Mouse (Mus musculus) left cerebral cortex, postnatal 10 days (tissue): ENCODE data around the gene Aqp5. TPM values are rescaled to one million over a fixed set of nuclear protein-coding genes. Genes with fewer than 3 reads are reported as not detected.

ENCODE experiments used
- DNase-seq, 2 experiments: peaks; one replicate each; pipeline ENCODE4 v3.0.0; 2021 to 2022; ENCODE audit warnings: low spot score in 2 of 2, mixed read lengths in 1 of 2; ENCODE audit errors: extremely low spot score in 1 of 2
- intact Hi-C: fragments of 180-260 bp; cut with DNase I; formaldehyde crosslinking; loops from one replicate; pipeline ENCODE4 v1.15.1; 2025
- total RNA-seq, 2 experiments: library from RNA; stranded (reverse); gene quantifications; 2 replicates each; pipeline ENCODE4 v1.2.3; 2021

The Aqp5 gene
- 1 to 10 TPM; 1.7 to 1.9 TPM for total RNA-seq

DNA sequence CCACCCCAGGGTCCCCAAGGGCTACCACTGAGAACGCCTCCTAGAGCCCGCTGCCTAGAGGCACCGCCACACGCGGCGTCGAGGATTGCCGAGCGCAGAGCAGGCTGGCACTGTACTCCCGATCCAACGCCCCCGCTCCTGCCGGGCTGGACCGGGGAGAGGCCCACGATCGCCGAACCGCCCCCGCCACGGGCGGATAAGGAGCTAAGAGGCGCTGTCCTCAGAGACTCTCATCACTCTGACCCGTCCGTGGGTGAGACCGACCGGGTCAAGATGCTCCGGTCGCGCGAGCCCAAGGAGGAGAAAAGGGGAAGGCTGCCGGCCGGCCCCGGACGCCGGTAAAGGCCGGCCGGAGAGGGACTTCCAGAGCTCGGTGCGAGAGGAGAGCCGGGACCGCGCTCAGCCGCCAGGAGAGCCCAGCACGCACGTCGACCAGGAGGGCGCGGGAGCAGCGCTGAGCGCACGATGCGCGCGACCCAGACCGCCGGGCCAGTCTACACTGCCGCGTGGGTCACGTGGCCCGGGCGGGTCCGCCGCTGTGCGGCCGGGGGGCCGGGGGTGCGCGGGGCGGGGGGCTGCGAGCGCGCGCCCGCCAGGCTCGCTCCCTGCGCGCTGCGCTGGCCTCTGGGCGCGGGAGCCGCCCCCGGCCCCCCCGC is at the start of gene Aqp5:
Gene Aqp5, plus strand, starts transcription at position 354 of the 656 bp plus-strand sequence.
- intact Hi-C loops: no loop called here
- no peak for DNase-seq

DNA sequence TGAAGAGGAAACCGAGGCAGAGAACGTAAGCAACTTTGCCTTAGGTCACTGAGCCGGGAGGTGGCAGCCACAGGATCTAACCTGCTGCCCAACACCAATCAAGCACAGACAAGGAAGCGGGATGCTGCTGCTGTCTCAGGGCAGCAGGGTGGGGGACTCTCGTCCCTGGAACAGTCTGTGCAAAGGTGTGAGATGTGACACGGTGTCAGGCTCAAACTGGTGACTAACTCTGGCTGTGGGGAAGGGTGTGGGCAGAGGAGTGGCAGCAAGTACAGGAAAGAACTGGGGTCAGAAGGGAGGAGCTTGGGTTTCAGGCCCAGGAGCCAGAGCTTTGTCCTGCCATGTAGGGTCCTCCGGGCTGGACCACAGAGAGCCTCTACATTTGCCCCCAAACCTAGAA is 46.5 kb upstream of the Aqp5 start:
- intact Hi-C loops: no loop called here
- no peak for DNase-seq

DNA sequence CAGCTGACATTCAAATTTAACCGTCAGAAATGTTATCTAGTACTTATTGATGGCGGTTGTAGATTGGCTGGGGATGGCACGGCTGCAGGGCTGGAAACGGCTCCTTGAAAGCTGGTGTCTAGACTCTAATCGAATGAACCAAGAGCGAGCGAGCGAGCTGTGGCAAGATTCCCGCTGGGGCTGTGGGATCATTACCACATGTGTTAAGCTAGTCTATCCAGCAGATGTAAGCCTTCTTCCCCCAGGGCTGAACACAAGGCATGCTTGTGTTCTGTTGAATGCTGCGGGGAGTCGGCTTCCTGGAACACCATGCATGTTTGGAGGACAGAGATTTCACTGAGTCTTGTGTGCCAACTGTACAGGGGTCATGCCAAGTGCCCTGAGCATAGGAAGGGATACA is 44.0 kb upstream of the Aqp5 start:
- intact Hi-C loops: no loop called here
- no peak for DNase-seq

DNA sequence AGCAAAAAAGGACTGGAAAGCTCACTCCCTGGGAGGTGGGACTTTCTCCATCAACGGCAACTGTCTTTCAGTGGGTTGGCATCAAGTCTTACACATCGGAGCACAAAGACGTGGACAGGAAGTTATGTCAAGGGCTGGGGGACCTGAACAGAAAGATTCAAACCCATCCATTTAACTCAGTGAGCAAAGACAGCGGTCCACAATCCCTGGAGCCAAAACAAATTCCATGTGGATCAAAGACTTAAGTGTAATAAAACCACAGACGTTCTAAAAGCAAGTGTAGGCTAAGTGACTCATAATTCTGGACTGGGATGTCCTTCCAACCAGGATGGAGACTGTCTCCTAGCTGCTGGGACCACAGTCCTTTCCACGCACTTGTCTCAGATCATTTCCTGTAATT is 42.9 kb upstream of the Aqp5 start:
- DNase-seq: no peak

DNA sequence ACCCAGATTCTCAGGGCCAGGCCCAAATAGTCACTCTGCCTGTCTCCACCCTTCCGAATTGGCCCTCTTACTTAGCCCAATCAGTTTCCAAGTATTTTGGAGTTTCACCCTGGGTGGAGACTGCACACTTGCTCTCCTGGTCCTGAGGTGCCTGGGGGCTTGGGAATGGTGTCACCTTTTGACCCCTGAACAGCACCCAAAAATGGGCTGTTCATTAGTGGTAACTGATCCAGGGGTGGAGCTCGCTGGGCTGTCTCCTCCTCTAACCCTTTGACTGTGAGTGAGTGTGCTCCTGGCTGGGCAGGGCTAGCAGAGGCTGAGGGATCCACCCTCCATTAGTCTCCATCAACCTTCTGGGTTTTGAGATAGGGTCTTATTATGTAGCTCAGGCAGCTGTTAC is 40.7 kb upstream of the Aqp5 start:
- DNase-seq: no peak
- intact Hi-C loops: no loop called here

More for the DNA sequence above, 42.9 kb upstream of the Aqp5 start:
- intact Hi-C loops: no loop called here

DNA sequence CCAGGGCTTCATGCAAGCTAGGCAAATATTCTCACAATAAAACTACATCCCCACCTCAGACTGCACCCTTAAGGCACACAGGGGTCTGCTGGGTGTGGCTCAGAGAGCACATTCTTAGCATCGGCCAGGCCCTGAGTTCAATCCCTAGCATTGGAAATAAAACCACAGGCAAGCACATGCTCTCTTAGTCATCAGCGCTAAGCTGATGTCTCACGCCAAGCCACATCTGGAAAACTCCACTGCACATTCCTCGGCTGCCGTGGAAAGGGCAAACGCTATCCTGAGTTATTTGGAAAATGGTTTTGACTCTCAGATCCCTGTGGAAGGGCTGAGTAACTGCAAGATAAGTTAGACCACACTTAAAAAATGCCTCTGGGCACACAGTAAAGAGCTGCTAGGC is 36.8 kb upstream of the Aqp5 start:
- intact Hi-C loops: no loop called here
- DNase-seq: no peak

DNA sequence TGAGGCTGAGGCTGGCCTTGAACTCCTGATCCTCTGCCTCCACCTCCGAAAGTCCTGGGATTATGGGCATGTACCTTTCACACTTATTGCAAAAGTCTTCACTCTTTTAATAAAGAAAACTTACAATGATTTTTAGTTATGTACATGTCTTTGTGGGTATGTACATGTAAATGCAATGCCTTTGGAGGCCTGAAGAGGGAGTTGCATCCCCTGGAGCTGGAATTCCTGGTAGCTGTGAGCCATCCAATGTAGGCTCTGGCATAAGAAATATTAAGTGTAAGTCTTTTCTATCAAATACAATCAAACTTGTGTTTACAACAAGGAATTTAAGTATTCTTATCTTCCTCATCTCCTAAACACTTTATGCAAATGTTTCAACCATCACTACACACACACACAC is 31.6 kb upstream of the Aqp5 start:
- intact Hi-C loops: no loop called here

DNA sequence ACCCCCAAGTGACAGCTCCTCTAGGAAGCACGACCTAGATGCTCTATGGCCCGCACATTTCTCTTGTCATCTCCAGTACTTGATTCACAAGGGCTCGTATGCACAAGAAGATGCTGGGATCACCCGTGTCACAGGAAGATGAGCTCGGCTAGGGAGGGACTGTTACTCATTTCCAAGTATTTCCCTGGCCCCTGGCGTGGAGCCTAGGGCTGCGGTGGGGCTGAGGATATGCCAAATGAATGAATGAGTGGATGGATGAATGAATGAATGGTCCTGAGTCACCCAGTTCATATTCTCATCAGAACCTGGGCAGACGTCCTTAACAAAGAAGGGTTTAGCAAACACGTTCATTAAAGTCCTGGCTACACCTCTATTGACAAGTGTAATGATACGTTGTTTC is 30.3 kb upstream of the Aqp5 start:
- DNase-seq: no peak
- intact Hi-C loops: no loop called here

More for the DNA sequence above, 31.6 kb upstream of the Aqp5 start:
- no peak for DNase-seq

DNA sequence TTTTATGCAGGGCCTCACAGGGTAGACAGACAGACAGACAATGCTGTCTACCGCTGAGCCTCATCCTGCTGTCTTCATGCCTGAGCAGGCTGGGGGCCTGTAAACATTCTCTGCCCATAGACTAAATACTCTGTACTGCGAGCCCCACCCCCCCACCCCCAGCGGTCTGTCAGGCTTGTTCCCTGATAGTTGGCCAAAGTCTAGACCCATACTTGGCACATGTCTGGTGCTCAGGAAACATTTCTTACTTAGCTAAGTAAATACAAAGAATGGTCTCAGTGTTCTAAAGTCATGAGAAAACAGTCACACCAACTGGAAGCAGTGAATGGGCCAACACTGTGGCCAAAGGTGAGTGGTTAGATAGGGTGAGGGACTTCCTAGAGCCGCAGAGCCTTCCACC is 23.2 kb upstream of the Aqp5 start:
- intact Hi-C loops: no loop called here
- no peak for DNase-seq

DNA sequence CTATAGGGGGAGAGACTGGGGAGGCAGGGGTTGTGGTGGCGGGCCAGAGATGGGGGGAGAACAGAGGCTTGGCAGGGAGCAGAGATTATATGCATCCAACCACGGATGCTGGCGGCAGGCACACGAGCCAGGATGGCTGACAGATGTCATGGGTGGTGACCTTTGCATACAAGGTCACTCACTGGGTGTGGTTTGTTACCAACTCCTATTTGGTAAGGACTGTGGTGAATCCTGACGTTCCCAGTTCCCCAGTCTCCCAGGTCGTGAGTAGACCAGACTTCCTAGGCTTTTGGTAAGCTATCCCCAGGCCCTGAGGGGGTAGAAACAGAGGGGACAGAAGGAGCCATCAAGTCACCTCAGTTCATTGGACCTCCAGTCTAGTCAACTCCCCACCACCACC is 21.9 kb upstream of the Aqp5 start:
- DNase-seq: no peak
- intact Hi-C loops: no loop called here

DNA sequence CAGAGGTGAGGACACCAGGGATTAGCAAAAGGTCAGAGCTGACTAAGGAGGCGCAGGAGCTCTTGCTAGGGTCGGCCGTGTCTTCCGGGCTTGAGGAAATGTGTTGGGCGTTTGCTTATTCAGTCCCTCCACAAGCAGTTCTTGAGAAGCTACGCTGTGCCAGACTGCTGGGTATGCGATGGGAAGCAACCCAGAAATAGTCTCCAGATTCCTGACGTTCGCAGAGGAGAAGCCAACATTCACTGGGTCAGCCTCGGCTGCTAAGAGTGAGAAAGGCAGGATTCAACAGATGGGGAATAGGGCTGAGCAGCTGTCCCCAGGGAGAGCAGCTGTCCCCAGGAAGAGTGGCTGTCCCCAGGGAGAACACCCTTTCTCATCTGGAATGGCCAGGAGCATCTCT is 21.5 kb upstream of the Aqp5 start:
- peak in 1 of 2 experiments; percentile 23 for DNase-seq
- intact Hi-C loops: no loop called here

DNA sequence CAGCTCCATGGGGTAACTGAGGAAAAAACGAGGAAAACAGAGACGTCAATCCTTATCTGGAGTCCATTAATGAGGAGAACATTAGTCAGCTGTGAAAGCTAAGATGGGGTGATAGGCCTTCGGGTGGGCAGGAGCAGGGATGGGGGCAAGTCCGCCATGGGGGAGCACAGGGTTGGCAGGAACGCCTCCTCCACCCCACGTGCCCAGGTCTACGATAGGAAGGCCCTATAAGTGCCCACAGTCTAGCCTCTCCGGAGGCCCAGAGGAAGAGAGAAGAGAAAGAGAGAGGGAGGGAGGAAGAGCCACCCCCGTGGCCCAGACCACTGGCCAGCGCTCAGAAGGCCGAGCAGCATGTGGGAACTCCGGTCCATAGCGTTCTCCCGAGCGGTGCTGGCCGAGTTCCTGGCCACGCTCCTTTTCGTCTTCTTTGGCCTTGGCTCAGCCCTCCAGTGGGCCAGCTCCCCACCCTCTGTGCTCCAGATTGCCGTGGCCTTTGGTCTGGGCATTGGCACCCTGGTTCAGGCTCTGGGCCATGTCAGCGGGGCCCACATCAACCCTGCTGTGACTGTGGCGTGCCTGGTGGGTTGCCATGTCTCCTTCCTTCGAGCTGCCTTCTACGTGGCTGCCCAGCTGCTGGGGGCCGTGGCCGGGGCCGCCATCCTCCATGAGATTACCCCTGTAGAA is 11.6 kb upstream of the Aqp5 start, which contains the start of gene Aqp2:
Gene Aqp2, plus strand, starts transcription at position 254 of the 684 bp plus-strand sequence.
- intact Hi-C loops: no loop called here
- no peak for DNase-seq

DNA sequence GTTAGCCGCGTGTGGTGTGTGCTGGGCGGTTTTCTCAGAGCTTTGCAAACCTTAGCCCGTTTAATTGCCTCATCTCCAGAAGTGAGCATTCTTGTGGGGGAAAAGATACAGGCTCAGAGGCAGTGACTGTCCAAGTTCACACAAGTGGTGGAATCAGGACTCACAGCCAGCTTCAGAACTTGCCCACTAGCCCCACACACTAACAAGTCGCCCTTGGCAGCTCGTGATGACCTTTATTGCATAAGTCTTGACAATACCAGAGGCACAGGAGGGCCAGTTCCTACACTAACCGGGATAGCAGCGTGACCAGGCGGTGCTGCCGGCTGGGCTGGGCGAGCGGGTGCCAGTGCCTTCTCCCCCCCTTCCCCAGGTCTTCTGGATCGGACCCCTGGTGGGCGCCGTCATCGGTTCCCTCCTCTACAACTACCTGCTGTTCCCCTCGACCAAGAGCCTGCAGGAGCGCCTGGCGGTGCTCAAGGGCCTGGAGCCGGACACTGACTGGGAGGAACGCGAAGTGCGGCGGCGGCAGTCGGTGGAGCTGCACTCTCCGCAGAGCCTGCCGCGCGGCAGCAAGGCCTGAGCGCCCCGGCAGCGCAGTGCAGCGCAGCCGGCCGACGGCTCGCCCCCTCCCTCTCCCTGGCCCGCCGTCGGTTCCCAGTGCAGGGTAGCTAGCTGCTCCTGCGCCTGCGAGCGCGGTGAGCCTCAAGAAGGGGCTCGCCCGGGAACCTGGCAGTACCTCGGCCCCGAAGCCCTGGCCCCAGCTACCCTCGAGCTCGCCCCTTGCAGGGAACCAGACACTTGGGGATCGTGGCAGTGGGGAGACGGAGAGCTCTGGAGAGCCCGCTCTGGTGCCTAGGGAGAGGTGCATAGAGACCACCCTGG is 6.9 kb upstream of the Aqp5 start:
- intact Hi-C loops: loop anchor here (10.0 kb wide), 1 partner anchor 169 kb away; no protein-coding TSS in a partner anchor
- no peak for DNase-seq

DNA sequence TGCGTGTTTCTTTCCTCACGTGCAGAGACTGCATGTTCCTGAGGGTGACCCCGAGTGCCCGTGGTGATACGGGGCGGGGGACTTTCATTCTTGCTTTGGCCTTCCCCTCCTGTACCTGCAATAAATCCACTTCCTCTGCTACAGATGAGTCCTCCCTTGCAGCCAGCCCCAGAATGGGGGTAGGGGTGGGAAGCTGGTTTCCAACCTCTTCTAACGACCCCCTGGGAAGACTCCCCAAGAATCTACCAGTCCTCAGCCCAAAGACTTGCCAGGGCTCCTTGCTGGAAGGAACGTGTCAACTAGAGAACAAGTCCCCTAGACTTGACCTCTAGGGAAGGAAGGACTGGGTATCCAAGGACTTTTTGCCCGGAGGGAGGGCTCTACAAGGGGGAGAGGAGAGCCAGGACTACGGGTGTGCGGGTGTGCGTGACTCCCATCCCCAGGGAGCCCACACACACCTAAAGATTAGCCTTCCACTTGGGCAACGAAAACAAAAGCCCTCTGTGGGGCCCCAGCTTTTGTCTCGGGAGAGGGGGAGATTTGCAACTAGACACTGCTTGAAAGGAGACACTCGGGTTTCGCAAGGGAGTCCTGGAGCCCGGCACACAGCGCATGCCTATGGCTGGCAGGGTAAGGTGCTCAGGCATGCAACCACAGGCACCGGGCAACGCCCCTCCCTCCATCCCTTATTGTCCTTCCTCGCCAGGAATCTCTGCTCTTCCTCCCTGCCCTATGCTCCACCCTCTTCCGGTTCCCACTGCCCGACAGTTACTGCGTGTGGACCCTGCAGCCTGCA is 6.0 kb upstream of the Aqp5 start:
- intact Hi-C loops: loop anchor here (10.0 kb wide), 1 partner anchor 170 kb away; no protein-coding TSS in a partner anchor
- DNase-seq: no peak

DNA sequence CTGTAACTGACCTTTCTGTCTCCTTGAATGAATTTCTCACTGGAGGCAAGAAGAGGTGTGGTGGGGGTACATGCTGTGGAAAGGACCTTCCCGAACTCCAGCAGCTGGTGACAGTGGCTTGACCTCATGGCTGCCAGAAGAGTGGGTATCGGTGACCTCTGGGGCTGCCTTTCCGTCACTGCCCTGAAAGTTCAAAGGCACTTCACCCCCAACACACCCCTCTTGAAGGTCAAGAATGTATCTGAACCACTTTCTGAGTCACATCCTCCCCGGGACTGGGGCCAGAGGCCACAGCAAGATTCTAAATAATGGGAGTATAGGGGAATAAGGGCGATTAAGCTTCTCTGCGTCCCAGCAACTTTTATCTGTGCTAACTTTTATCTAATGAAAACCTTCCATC is 4.8 kb upstream of the Aqp5 start:
- DNase-seq: no peak
- intact Hi-C loops: loop anchor here (10.0 kb wide), 1 partner anchor 171 kb away; no protein-coding TSS in a partner anchor

DNA sequence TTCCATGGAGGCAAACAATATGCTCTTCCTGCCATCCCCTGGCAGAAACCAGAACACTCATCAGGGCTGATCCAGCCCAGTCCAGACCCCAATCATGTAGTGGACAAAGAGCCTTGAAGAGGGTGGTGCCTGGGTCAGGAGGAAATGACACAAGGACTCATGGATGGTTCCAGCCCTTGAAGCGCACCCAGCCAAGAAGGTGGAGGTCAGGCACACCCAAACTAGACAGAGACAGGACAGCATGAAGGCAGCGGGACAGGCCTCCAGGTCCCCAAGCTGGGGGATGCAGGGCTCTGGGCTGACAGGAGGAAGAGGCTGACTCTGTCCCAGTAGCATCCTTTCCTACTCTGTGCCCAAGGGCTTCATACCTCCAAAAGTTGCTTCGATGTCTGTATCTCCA is 4.1 kb upstream of the Aqp5 start:
- intact Hi-C loops: loop anchor here (10.0 kb wide), 1 partner anchor 172 kb away; no protein-coding TSS in a partner anchor
- no peak for DNase-seq

DNA sequence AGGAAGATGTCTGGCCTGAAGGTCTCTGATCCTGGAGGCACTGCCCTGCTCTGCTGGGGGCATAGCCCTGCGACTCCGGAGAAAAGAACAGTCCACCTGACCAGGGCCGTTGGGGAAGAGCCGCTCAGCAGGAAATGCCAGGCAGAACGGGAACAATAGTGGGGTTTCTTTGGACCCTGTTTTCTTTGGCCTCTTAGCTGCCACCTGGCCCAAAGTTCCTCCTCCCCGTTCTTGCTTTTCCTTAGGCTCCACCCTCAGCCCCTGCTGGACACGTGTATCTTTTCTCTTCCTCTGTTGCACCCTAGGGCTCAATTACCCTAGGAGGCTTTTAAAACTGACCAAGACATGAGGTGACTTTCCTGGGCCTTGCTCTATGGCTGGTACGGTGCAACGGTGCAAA is 1.3 kb upstream of the Aqp5 start:
- intact Hi-C loops: loop anchor here (10.0 kb wide), 1 partner anchor 174 kb away; no protein-coding TSS in a partner anchor
- DNase-seq: no peak

DNA sequence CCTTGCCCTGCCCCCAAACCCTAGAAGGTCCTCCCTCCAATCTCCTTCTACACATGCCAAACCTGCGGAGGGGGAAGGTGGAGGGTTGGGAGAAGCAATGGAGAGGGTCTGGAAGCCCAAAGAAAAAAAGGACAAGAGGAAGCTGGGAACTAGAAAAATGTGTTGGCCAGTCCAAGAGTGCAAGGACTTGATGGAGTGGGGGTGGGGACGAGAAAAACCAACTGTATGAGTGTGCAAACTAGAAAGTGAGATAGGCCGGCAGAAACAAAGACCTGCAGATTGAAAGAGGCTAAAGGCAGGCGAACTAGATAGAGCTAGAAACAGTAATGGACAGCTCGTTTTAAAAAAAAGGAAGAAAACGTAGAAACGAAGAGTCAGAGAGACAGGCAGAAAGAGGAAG is 878 bp upstream of the Aqp5 start:
- intact Hi-C loops: loop anchor here (10.0 kb wide), 1 partner anchor 175 kb away; no protein-coding TSS in a partner anchor

DNA sequence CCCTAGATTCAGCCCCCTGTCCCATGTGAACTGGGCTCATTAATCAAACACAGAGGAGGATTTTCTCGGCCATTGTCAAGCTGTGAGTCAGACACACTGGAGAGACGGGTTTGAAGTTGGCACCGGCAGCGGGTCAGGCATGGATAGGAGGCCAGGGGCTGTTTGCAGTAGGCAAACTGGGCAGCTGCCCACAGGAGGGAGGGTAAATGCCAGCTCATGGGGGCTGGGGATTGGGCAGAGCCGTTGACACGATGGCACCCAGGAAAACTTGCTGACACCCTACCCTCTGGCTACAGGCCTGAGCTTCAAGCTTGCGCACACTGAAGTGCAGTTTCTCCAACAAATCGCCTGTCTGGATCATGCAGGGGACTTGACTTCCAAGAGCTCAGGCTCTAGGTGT is 1.6 kb downstream of the Aqp5 start:
- peak in 1 of 2 experiments; percentile 16 for DNase-seq
- intact Hi-C loops: no loop called here

More for the DNA sequence above, 878 bp upstream of the Aqp5 start:
- no peak for DNase-seq
